Mouse (Mus musculus) hindbrain, embryonic 11.5 days (tissue): ENCODE results near the gene Tank. TPM values are rescaled to one million over a fixed set of nuclear protein-coding genes. Genes with fewer than 3 reads are reported as not detected.
A peak's percentile ranks its signal among the peaks of the same experiment; 100 is the strongest.

Source experiments
- ATAC-seq: fragments of 200-750 bp; cut with Nextera tagmentation; 2 replicates; pipeline ENCODE4 v1.8.0; 2017; ENCODE audit warnings: mild to moderate bottlenecking, moderate TSS enrichment, moderate library complexity; ENCODE audit not compliant: low FRiP score
- DNase-seq: peaks from one replicate; pipeline ENCODE4 v3.0.0-alpha.2; 2015; ENCODE audit warnings: low spot score
- H3K27ac ChIP-seq: fragments of 300-500 bp; sonication (generic); 2 replicates; pipeline ENCODE4 v1.5.1; 2014; ENCODE audit warnings: mild to moderate bottlenecking, low read depth, low read length
- H3K27me3 ChIP-seq: fragments of 300-500 bp; sonication (generic); 2 replicates; pipeline ENCODE4 v1.6.1; 2014; ENCODE audit warnings: mild to moderate bottlenecking, low read length, moderate library complexity, mixed read lengths; ENCODE audit not compliant: control insufficient read depth, insufficient read depth
- H3K36me3 ChIP-seq: fragments of 300-500 bp; sonication (generic); 2 replicates; pipeline ENCODE4 v1.6.1; 2014; ENCODE audit warnings: mild to moderate bottlenecking, low read length, moderate library complexity, mixed read lengths; ENCODE audit not compliant: control insufficient read depth, insufficient read depth
- H3K4me1 ChIP-seq: fragments of 300-500 bp; sonication (generic); replicated peaks from 2 replicates; pipeline ENCODE4 v1.6.1; 2014; ENCODE audit warnings: low read length, mixed read lengths; ENCODE audit not compliant: control insufficient read depth, insufficient read depth
- H3K4me2 ChIP-seq: fragments of 300-500 bp; sonication (generic); replicated peaks from 2 replicates; pipeline ENCODE4 v1.6.1; 2014; ENCODE audit warnings: mild to moderate bottlenecking, low read depth, low read length
- H3K4me3 ChIP-seq: fragments of 300-500 bp; sonication (generic); 2 replicates; pipeline ENCODE4 v1.5.1; 2014; ENCODE audit warnings: low read depth, low read length
- H3K9ac ChIP-seq: fragments of 300-500 bp; sonication (generic); 2 replicates; pipeline ENCODE4 v1.6.1; 2014; ENCODE audit warnings: low read depth, low read length
- H3K9me3 ChIP-seq: fragments of 300-500 bp; sonication (generic); 2 replicates; pipeline ENCODE4 v1.6.1; 2016; ENCODE audit warnings: low read length; ENCODE audit not compliant: control insufficient read depth
- WGBS: fragments of 180-500 bp; shearing (Covaris S2); extraction: QIAGEN DNeasy Blood & Tissue Kit; methylation state at CpG from one replicate; pipeline ENCODE4 v1.1.7; 2014; 5-methylcytosine and 5-hydroxymethylcytosine counted together
- polyA plus RNA-seq: library from polyadenylated mRNA; unstranded; fragments of >200 nt; fragmentation: Nextera tagmentation; extraction: Ambion mirVana; gene quantifications from 2 replicates; pipeline ENCODE4 v1.2.1, GENCODE M21; 2014

The Tank gene
- polyA plus RNA-seq, 1 experiment from 2014 or later, result 35.8 TPM

DNA sequence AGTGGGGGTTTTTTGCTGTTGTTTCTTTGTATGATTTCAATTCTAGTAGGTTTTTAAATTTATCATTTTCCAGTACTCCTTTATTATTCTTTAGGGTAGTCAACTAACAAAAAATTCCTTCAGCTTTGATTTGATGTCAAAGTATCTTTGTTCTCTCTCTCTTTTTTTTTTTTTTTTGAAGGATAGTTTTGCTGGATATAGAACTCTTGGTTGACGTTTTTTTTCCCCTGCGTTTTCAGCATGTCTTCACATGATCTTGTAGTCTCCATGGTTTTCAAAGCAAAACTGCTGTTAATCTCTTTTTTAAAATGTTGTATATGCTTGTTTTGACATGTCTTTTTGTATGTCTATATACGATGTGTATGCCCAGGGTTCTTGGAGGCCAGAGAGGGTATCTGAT lies 7.8 kb downstream of the Tank start:
- no peaks in the 10 kb centered on the region for H3K4me1 ChIP-seq
- H3K4me2 ChIP-seq, result no peak overlapping the region
- no peaks in the 10 kb centered on the region for H3K36me3 ChIP-seq
- no peaks in the 10 kb centered on the region for H3K27me3 ChIP-seq
- ATAC-seq (no peak), DNase-seq (no peak)
- no peak overlapping the region for H3K4me3 ChIP-seq
- no peak overlapping the region for H3K9ac ChIP-seq
- H3K9me3 ChIP-seq, result no peaks in the 10 kb centered on the region
- no peak overlapping the region for H3K27ac ChIP-seq
- WGBS, result 95% methylated on average over 3 of the region's 3 CpGs

DNA sequence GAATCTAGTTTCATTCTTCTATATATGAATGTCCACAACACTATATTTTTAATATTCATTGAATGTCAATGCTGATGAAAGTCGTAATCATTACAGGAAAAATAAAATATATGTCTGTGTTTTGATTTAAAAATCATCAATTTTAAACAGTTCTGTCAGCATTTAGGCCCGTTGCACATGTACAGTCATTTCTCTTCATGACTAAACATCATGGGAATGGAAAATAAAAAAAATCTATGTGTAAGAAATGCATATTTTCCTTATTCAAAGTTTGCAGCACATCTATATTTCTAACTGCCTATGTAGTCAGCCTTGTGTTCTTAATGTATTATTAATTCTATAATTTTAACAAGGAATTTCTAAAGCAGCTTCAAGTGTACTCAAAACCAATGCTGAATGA lies 12.4 kb downstream of the Tank start:
- DNase-seq (no peak), ATAC-seq (no peak)
- Histone ChIP-seq H3K4me1 (no peaks in the 10 kb centered on the region), H3K4me3 (no peak overlapping the region), H3K9ac (no peak overlapping the region), H3K9me3 (no peaks in the 10 kb centered on the region), H3K4me2 (no peak overlapping the region), H3K27ac (no peak overlapping the region), H3K36me3 (no peaks in the 10 kb centered on the region), H3K27me3 (no peaks in the 10 kb centered on the region)
- 90% methylated on average over 2 of the region's 2 CpGs for WGBS

DNA sequence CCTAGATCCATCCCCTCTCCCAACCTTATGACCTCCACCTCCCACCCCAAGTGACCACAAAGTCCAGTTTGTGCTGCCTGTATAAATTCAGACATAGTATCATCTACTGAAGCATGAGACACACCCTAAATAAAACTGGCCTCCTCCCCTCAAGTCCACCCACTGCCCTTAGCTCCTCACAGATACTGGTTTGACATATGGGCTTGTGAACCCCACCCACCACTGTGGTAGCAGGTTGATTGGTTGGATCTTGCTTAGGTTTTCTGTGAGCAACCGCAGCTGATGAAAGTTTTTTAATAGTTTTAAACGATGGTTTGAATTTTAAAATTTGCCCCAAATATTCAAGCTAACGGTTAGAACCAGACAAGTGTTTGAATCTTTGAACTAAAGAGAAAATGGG lies 13.7 kb downstream of the Tank start:
- no peak overlapping the region for H3K9ac ChIP-seq
- no peak overlapping the region for H3K4me2 ChIP-seq
- H3K27ac ChIP-seq, result no peak overlapping the region
- DNase-seq, result no peak
- H3K36me3 ChIP-seq, result no peaks in the 10 kb centered on the region
- no peak for ATAC-seq
- no peak overlapping the region for H3K4me3 ChIP-seq
- H3K4me1 ChIP-seq, result no peaks in the 10 kb centered on the region
- no peaks in the 10 kb centered on the region for H3K27me3 ChIP-seq
- 89% methylated on average over 3 of the region's 3 CpGs for WGBS
- H3K9me3 ChIP-seq, result no peaks in the 10 kb centered on the region

DNA sequence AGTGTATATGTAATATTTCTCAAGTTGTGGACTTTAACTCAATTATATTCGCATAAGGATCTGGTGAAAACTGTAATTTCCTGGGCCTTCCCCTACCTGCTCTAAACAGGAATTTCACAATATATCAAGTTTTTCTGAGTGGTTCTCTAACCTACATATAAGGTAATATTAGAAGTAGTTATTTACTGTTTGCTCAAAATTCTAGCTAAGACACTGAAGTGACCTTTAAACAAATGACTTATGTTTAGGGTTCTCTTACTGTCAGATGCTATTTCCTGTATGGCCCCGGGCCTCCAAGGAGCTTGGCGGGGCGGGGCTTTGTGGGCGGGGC lies 14.3 kb downstream of the Tank start:
- Histone ChIP-seq H3K36me3 (no peaks in the 10 kb centered on the region), H3K27me3 (no peaks in the 10 kb centered on the region), H3K9ac (no peak overlapping the region), H3K9me3 (no peaks in the 10 kb centered on the region), H3K27ac (no peak overlapping the region), H3K4me3 (peak overlapping the region; percentile 89), H3K4me2 (0 out of 2 replicates have a peak overlapping the region, but pooled peaks have one; percentile 81), H3K4me1 (no peaks in the 10 kb centered on the region)
- ATAC-seq (no peak; the same call in 1 of the 2 replicates), DNase-seq (no peak)
- 16% methylated on average over 5 of the region's 5 CpGs for WGBS

DNA sequence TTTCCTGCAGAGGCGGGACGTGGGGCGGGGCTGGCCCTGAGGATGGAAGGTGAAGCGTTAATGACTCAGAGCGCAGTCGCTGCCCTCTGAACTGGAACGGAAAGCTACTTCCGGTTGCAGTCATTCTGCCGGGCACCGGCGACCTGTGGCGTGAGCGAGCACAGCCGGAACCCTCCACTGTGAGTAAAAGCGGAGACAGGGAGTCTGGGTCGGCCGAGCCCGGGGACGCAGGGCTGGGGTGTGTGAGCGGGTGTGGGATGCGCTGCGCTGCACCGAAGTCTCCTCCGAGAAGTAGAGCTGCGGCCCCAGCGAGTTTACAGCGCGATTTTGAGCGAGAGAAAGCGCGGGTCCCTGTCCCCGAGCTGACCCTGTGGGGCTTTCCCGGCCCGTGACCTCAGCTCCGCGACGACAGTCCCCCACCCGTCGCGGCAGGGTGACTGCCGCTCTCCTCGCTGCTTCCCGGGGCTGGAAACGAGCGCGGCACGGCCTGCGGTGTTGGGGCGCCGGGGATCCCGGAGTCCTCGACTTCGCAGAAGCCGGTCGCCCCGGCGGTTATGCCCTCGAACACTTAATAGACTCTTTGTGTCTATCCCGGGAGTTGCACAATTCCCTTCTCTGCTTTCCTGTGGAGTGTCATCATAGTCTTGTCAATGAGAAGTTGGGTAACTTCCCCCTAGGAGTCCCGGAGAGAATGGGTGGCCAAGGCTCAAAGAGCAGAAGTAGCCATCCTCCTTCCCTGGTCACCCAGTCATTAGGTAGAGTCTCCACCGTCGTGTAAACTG lies 14.8 kb downstream of the Tank start:
- DNase-seq, result peak; percentile 94
- peak overlapping the region; percentile 89 for H3K4me3 ChIP-seq
- no peaks in the 10 kb centered on the region for H3K9me3 ChIP-seq
- peak; percentile 96 for ATAC-seq
- WGBS, result under 1% methylated on average over 62 of the region's 62 CpGs
- peak overlapping the region; percentile 76 for H3K27ac ChIP-seq
- no peaks in the 10 kb centered on the region for H3K36me3 ChIP-seq
- H3K9ac ChIP-seq, result peak overlapping the region; percentile 84
- H3K4me1 ChIP-seq, result no peaks in the 10 kb centered on the region
- no peaks in the 10 kb centered on the region for H3K27me3 ChIP-seq
- H3K4me2 ChIP-seq, result peak overlapping the region; percentile 81

DNA sequence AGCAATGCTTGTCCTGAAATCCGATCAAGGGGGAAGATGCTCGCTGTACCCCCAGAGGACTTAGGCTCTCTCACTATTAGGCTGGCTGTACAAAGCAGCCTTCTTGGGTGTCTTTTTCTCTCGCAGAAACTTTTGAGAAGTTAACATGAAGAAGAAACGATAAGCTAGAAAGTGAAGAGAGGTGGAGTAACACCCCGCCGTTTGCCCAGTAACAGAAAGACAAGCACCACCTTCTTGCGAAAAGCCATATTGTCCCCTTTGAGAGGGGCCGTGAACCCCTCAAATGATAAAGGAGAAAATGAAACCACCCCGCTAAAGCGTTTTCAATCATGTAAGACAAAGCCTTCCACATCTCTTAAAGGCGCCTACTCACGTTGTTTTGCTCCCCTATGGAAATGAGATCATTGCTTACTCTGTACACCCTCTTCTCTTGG lies 15.5 kb downstream of the Tank start:
- DNase-seq (no peak), ATAC-seq (no peak)
- Histone ChIP-seq H3K36me3 (no peaks in the 10 kb centered on the region), H3K4me3 (peak overlapping the region; percentile 89), H3K27me3 (no peaks in the 10 kb centered on the region), H3K27ac (no peak overlapping the region), H3K9me3 (no peaks in the 10 kb centered on the region), H3K4me2 (peak overlapping the region; percentile 81), H3K9ac (peak overlapping the region; percentile 84), H3K4me1 (no peaks in the 10 kb centered on the region)
- WGBS, result 6% methylated on average over 12 of the region's 12 CpGs

DNA sequence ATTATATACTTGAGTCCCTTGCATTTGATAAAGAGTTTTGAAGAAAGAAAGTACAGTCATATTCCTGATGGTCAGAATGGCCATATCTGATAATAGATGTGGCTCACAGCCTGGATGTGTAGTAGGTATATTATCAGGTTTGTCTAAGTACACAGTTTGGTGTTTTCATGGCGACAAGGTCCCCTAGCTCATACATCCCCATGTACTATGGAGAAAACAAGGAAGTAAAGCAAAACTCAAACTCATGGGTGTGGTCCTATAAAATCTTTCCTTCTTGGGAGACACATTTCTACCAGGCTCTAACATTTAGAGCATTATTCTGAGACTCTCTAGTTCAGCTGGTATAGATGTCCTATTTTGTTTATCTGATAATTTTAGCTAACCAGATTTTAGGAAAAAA lies 21.3 kb downstream of the Tank start:
- H3K4me3 ChIP-seq, result no peak overlapping the region
- WGBS, result 91% methylated on average over 1 of the region's 1 CpGs
- H3K4me1 ChIP-seq, result no peaks in the 10 kb centered on the region
- H3K36me3 ChIP-seq, result no peaks in the 10 kb centered on the region
- no peaks in the 10 kb centered on the region for H3K9me3 ChIP-seq
- H3K27ac ChIP-seq, result no peak overlapping the region
- no peak overlapping the region for H3K9ac ChIP-seq
- no peak for DNase-seq
- no peaks in the 10 kb centered on the region for H3K27me3 ChIP-seq
- ATAC-seq, result no peak
- no peak overlapping the region for H3K4me2 ChIP-seq

DNA sequence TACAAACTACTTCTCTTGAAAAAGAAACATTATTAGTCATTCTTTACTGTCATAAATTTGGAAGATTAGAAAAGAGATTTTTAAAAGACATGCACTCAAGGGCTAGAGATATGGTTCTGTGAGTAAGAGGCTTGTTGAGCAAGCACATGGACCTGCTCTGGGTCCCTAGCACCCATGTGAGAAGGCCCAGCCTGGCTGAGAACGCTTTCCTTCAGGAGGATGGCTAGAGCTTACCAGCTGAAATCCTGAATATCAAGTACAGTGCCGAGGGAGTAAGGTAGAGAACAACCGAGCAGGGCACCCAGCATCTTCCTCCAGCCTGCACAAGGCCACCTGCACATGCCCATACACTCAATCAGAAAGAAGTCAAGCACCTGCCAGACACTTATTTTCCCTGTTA lies 25.1 kb downstream of the Tank start:
- Histone ChIP-seq H3K36me3 (no peaks in the 10 kb centered on the region), H3K9ac (no peak overlapping the region), H3K4me1 (no peaks in the 10 kb centered on the region), H3K27ac (no peak overlapping the region), H3K4me3 (no peak overlapping the region), H3K9me3 (no peaks in the 10 kb centered on the region), H3K27me3 (no peaks in the 10 kb centered on the region), H3K4me2 (no peak overlapping the region)
- DNase-seq (no peak), ATAC-seq (no peak)
- 87% methylated on average over 3 of the region's 3 CpGs for WGBS

DNA sequence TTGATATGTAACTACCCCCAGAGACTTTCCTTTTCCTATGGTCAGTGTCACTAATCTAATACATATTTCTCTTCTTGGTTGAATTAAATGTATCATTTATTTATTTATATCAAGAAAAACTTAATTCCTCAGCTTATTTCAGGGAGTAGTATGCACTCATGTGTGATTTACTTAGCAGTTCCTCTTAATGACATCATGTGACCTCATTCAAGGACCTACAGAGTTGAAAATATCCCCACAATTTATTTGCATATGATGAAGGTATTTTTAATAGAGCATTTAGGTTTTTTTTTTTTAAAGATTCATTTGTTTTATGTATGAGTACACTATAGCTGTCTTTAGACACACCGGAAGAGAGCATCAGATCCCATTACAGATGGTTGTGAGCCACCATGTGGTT lies 28.6 kb downstream of the Tank start:
- no peaks in the 10 kb centered on the region for H3K27me3 ChIP-seq
- no peaks in the 10 kb centered on the region for H3K4me1 ChIP-seq
- no peak overlapping the region for H3K27ac ChIP-seq
- no peaks in the 10 kb centered on the region for H3K9me3 ChIP-seq
- DNase-seq (no peak), ATAC-seq (no peak)
- no peak overlapping the region for H3K4me2 ChIP-seq
- H3K36me3 ChIP-seq, result no peaks in the 10 kb centered on the region
- WGBS, result 97% methylated on average over 1 of the region's 1 CpGs
- H3K4me3 ChIP-seq, result no peak overlapping the region
- H3K9ac ChIP-seq, result no peak overlapping the region
